Mouse (Mus musculus): ENCODE data around the gene Bmp3. TPM values are rescaled to one million over a fixed set of nuclear protein-coding genes. Genes with fewer than 3 reads are reported as not detected.
A peak's percentile ranks its signal among the peaks of the same experiment; 100 is the strongest.

Bmp3 gene
- total RNA-seq (2015) (not detected in 2 replicates), total RNA-seq (2017) (not detected in 2 replicates)

DNA sequence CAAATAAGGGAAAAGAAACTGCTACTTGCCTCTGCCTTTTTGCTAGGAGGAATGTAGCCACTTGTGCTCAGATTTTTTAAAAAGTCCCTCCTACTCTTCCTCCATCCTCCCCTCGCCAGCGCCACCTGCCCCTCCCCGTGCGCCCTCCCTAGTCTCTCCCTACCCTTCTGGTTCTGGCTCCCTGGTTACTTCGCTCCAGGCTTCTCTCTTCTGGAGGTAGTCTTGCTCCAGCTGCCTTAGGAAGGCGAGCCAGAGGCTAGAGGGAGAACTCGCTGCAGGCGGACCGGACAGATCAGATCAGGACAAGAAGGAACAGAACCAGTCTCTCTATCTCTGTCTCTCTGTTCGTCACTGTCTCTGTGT is at the start of gene Bmp3:
Gene Bmp3 (plus strand): TSS at position 152 of the 363 bp plus-strand sequence.
- ATAC-seq (ENCODE audit: poor library complexity, severe bottlenecking): no peak

DNA sequence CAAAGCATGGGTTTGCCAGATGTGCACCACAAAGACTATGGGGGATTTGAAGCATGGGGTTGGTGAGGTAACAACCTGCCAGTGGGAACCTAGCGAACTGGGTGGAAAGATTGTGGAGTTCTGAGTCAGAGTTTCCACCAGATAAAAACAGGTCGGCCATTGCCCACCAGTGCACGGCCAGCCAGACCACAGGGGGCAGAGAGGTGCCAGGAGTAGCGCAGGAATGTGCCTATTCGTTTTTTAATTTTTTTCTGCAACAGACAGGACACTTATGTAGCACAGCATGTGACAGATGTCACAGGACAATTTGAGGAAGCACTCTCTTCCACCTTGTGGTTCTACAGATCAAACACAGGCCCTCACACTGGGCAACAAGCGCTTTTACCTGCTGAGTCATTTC is 49.5 kb upstream of the Bmp3 start:
- ATAC-seq (ENCODE audit: poor library complexity, severe bottlenecking): no peak

DNA sequence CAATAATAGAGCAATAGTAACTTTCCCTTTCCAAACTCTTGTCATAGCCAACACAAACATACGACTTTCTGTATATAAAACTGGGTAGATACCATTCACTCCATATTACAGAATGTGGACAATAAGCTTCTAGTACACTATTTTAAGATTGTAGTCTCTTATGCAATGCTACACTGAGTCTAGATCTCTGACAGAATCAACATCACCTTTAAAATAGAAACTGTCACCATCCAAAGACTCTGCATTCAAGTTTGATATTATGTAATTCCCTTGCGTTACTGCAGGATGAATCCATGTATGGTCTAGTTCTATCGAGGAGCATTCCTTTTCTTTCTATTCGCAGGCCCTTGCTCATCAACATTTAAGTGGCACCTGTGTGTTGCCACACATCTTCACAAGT is 47.7 kb upstream of the Bmp3 start:
- no peak for ATAC-seq (ENCODE audit: poor library complexity, severe bottlenecking)

DNA sequence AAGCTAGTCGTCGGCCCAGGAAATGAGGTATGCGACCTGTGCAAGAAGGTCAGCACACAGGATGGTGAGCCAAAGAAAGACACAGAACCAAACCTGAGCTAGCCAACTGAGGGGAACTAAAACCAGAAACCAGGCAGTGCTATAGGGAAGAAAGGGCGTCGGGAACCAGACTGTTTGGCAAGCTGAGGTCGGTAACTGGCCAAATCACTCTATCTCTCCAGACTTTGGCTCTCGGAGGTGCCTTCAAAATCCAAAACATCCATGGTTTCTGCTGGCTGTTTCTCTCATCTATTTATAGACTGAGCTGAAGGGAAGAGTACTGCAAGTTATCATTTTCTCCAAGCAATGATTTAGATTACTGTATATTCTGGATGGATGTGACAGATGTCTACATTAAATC is 47.2 kb upstream of the Bmp3 start:
- ATAC-seq (ENCODE audit: poor library complexity, severe bottlenecking): no peak

DNA sequence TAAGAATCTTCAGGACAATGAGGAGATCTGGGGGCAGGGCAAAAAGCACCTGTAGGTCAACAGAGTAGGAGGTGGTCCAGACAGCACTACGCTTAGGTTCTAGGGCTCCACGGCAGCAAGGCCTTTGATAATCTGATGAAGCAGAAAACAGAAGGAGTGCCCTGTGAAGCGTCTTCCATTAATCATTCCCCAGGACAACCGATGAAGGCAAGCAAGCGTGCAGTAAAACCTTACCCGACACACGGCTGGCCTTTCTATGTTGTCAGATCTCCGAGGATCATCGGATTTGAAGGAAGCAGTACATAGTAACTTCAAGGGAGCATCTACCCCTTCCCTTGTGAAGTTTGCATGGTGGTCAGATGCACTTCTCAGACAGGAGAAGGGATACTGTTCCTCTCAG is 46.3 kb upstream of the Bmp3 start:
- ATAC-seq (ENCODE audit: poor library complexity, severe bottlenecking): no peak

DNA sequence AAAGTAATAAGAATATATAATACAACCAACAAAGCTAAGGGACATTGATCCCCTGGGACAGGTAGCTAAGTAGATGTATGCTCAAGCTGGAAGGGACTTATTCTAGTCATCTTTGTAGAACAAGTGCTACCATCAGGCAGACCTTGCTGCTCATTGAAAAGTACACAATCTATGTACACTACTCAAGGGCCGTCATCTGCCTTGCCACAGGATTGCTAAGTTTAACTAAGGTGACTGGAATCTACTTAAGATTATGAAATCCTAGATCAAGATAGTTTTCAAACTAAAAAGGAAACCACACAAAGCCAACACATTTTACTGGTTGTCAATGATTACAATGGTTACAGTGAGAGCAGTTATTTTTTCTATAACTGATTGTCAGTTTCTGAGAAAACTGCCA is 41.8 kb upstream of the Bmp3 start:
- no peak for ATAC-seq (ENCODE audit: poor library complexity, severe bottlenecking)

DNA sequence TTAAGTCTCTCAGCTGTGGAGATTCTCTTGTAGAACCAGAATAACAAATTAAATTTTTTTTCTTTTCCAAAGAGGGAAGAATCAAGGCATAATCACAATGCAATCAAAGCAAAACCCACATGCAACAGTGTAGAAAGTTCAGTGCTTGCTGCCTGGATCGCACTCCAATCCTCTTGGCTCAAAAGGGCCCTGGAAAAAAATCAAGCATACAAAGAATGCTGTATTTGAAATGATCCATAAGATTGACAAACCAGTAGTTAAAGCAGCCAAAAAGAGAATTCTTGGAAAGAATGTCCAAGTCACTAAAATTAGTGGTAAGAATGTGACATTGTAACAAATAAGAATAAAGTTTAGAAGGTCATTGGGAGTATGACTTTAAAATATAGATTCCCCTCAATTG is 38.9 kb upstream of the Bmp3 start:
- no peak for ATAC-seq (ENCODE audit: poor library complexity, severe bottlenecking)

DNA sequence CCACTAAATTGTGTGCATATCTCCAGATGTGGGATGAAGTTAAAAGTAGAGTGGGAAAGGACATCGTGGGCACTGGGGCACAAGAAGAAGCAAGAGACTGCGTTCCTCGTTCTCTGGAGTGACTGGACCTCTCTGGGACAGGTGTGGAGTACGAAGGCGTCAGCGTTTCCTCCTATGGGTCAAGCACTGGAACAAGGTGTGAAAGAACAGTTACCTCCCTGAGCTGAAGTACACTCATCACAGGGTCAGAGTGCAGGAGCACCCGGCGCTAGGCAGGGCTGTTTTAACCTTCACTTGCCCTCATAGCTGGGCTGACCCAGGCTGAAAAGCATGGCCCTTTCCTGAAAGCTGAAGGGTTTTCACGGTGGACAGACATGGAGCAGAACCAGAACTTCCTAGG is 20.5 kb upstream of the Bmp3 start:
- ATAC-seq (ENCODE audit: poor library complexity, severe bottlenecking): no peak

DNA sequence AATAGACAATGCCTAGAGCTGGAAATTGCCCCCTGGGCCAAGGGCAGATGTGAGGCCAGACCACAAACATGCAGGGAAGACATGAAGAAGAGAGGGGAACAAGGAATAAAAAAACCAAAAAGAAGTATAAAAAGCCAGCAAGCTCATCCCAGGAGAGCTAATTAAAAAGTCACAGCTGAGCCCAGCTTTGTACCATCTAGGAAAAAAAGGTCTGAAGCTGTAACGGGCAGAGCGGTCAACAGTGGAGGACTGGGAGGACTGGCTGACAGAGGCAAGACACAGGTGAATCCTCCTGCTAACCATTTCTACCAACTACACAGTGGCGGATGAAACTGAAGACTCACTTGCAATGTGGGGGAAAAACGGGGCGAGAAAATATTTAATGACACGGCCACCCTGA is 19.9 kb upstream of the Bmp3 start:
- no peak for ATAC-seq (ENCODE audit: poor library complexity, severe bottlenecking)

DNA sequence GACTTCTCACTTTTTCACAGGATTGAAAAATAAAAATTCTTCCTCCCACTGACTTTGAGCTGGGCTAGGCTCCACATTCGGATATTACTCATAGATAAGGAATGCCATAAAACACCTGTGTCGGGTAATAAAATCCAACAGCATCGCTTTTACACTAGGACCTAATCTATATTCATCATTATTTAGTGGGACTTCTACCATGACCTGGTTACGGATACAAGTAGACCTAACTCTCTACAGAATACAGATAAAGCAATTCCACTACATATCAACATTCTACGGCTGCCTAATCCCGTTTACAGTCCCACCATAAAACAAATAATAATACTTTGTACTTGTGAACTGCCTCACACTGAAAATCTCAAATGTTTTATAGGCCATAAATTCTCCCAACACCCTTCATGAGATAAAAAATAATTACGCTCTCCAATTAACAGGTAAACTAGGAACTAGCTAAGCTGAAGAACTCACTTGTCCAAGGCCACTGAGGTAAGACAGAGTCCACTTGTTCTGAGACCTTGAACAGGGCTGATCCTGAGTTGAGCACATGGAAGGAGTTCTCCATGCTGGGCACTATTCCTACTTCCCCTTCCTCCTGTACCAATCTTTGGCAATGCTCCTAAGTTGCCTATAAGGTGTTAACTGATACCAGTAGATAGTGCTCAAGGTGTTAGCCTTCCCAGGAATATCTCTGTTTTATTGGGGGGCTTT is 11.5 kb upstream of the Bmp3 start:
- ATAC-seq (ENCODE audit: poor library complexity, severe bottlenecking): no peak

DNA sequence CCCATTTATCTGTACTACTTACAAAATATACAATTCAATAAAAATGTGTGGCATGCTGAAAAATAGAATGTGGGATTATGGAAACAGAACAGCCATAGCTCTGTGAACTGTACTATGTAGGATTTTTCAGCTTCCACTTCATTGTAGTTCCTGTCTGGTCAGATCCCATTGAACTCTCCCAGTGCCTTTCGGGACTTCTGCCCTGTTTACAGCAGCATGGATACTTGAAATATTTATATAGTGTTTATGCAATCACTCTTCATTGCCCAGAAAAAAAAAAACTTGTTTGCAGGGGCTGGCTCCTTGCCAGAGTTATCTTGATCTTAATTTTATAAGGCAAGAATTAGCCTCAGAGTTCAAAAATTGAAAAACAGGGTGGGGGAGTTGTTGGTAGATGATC is 9.6 kb upstream of the Bmp3 start:
- no peak for ATAC-seq (ENCODE audit: poor library complexity, severe bottlenecking)

DNA sequence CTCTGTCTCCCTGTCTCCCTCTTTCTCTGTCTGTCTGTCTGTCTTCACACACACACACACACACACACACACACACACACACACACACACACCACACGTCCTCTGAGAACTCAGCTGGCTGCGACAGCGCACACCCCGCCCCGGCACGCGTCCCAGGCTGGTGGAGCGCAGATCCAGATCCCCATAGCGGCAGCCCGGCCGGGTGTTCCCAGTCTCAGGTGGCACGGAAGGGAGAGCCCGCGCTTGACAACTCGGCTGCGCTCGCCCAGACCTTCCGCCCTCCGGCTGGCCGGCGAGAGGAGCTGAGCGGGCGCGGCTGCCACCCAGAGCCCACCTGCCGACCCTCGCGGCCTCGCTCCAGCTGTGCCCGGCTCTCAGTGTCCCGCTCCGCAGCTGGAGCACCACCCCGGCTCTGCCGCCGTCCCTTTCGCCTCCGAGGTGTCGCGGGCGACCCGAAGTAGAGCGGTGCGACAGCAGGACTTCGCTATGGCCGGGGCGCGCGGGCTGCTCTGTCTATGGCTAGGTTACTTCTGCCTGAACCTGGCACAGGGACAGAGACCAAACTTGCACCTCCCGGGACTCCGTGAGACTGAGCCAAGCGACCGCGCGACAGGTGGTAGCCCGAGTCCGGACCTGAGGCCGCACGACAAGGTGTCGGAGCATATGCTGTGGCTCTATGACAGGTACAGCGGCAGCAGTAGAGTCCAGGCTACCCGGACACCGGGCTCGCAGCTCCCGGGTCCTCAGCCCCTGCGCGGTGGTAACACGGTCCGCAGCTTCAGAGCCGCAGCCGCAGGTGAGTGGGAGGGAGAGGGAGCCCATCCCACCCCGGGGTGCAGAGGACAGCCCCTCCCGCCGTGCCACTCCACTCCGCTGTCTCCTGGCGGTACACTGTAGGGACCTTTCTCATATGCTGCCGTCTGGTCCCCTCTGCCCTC is 681 bp downstream of the Bmp3 start:
- ATAC-seq (ENCODE audit: poor library complexity, severe bottlenecking): no peak

DNA sequence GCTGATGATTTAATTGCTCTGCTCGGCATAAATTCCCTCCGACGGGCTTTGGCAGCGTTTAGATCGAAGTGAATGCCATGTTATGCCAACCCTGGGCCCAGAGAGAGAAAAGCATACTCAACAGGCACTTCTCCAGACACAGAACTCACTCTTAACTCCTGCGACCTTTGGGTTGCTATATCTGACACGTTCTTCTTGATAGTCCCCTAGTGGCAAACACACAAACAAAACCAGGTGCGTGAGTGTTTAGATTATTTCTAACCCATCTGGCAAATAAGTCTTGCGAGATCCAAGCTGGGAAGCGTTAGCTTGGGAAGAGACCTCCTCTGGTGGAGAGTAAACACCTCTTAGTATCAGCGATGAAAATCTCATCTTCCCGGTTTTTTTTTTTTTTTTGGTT is 1.5 kb downstream of the Bmp3 start:
- ATAC-seq (ENCODE audit: poor library complexity, severe bottlenecking): no peak

DNA sequence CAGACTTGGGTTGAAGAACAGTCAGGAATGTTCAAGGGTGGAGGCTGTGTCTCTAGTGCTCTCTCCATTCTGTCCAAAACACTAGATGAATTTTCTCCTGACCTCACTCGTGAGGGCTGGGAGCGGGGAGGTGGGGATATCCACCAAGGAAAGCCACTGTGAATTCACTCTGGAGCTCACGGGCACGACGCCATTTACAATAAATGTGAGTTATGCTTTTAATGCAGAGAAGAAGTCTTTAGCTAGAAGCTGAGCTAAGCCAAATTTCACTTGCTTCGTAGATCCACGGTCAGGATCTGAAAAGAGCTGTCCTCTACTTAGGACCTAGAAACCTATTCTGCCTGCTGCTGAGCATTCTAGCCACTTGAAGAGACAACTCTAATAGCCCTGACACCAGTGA is 2.1 kb downstream of the Bmp3 start:
- ATAC-seq (ENCODE audit: poor library complexity, severe bottlenecking): no peak

DNA sequence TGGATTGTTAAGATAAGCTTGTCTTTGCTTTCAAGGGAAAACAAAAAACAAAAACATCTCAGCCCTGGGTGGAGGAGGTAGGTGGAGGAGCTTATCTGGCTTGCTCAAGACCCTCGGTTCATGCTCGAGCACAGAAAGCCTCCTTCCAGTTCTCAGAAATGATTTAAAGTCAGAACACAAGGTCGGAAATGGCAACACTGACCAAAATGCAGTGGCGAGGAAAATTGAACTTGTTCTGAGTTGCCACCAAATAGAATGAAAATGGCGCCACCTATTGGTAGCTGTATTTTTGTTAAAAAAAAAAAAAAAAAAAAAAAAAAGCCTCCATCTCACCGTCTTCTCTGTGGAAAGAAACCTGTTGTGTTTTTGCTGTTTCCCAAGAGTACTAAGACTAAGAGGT is 9.7 kb downstream of the Bmp3 start:
- 0 out of 2 replicates have a peak, but pooled peaks have one; percentile 10 for ATAC-seq (ENCODE audit: poor library complexity, severe bottlenecking)

DNA sequence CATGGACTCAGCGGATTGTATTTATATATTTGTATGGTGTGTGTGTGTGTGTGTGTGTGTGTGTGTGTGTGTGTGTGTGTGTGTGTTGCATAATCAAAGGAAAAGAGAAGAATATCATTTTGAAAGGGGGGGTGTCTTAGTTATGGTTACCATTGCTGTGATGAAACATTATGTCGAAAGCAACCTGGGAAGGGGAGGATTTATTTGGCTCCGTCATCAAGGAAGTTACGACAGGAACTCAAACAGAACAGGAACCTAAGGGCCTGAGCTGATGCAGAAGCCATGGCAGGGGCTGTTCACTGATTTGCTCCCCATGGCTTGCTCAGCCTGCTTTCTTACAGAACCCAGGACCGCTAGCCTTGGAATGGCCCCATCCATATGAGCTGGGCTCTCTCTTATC is 10.9 kb downstream of the Bmp3 start:
- ATAC-seq (ENCODE audit: poor library complexity, severe bottlenecking): peak; percentile 43; the same call in 1 of the 2 replicates

DNA sequence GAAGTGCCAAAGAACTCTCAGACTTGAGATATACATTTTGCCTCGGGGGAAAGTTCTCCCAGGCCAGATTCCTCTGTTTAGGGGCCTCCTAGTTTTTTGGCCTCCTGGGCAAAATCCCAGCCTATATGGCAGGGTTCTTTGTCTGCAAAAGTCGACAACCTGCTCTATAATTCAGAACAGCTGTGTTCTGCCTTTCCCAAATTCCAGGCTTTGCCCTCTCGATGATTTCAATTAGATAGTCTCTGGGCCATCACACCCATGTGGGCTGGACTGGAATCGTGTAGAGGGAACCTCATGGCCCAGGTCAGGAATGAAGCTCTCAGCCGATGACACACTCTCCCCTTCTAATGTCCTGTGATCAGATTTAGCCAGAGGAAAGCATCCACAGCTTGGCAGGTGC is 21.8 kb downstream of the Bmp3 start:
- ATAC-seq (ENCODE audit: poor library complexity, severe bottlenecking): no peak

DNA sequence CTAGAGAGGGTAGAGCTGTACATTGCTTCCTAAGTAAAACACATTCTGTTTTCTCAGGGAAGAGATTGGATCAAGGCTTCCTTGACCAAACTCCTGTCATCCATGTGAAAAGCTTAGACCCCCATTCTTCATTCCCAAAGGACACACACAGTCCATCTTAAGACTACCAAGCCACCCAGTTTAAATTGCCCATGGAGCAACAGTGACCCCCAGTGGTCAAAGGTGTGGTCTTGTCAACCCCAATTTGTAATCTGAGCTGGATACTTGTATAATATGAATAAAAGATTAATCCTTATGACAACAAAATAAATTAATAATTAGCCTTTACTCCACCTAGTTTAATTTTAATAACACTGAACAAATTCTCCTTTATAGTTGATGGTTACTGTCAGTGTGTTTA is 24.7 kb downstream of the Bmp3 start:
- ATAC-seq (ENCODE audit: poor library complexity, severe bottlenecking): no peak

DNA sequence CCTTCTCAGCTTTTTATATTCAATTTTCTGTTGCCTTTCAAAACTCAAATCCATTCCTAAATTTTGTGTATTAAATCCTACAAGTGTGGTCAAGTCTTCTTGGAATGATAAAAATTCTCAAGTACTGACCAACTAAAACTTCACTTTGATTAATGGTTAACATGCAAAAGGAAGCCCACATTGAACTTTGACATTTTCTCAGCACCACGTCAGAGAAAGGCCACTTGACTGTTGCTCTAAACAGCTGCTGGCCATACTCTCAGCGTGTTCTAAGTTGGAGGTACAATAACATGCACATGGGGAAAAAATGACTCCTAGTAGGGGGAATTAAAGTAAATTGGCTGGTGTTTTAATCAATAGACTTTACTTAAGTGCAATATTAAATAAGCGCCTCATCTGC is 27.9 kb downstream of the Bmp3 start:
- no peak for ATAC-seq (ENCODE audit: poor library complexity, severe bottlenecking)

DNA sequence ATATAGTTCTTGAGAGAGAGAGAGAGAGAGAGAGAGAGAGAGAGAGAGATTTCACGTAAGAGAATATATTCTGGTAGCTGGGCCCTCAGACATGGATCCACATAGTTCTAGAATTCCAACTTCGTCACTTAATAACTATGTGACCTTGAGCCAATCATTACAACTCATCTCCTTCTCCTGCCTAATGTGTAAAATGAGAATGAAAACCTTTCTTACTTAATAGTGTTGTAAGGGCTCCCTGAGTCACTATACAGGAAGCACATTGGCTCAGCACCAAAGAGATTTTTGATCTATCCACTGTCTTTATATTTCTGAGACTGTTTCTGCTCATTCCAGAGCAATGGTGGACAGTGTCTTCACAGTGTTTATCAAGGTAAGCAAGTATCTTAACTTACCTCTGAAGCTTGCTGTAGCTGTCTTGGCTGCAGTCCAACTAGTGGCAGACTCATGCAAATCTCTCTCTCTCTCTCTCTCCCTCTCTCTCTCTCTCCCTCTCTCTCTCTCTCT is 36.4 kb downstream of the Bmp3 start:
- ATAC-seq (ENCODE audit: poor library complexity, severe bottlenecking): no peak

DNA sequence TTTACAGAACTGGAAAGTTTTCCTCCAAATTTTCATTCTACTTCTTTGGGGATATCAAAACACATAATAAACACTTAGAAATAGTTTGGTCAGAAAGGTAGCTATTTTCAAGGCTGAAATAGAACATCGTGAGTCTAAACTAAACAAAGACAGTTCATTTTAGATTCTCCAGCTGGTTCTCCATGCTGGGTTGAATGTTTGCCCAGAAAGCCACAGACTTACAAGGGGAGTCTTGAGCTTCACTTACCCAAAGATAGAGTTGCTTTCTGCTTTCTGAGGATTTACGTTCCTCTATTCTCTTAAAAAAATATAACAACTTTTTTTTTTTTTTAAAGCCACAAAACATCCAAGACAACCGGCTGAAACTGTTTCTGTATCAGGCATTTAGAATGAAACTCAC is 40.1 kb downstream of the Bmp3 start:
- ATAC-seq (ENCODE audit: poor library complexity, severe bottlenecking): no peak

DNA sequence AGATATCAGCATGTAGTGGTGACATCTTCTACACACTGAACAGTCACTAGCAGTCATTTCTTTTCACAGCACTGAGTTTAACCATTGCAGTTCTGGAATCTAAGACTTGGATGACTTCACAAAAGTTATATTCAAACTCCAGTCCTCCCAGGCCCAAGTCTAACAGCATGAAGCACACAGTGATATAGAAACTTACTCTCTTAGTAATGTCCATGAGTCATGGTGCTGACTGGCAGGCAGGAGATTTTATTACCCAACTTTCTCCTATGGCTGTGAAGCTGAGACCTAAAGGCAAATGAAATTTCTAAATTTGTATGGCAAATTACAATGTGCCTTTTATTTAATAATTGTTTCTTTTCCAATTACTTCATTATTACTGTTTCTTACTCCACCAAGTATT is 43.7 kb downstream of the Bmp3 start:
- ATAC-seq (ENCODE audit: poor library complexity, severe bottlenecking): no peak
